Mouse (Mus musculus) gastrocnemius, adult 8-10 months (tissue): Measurements from ENCODE around the gene Wdr24. TPM values are rescaled to one million over a fixed set of nuclear protein-coding genes. Genes with fewer than 3 reads are reported as not detected.

Experiments used
- DNase-seq, 2 experiments: peaks; one replicate each; pipeline ENCODE4 v3.0.0; 2022; ENCODE audit warnings: low spot score in 2 of 2
- microRNA-seq: library from miRNA; unstranded; fragments of <30 nt; microRNA quantifications from one replicate; pipeline ENCODE4 v1.2.0, GENCODE M21; 2022
- total RNA-seq, 4 experiments: library from RNA; stranded (reverse); gene quantifications; 2 replicates each; pipeline ENCODE4 v1.2.4; 2022

Gene Wdr24
- total RNA-seq, 4 experiments from 2014 or later: 9.8 to 13.2 (median 11.7) TPM

- DNase-seq: no peak
Observed at GRCm38 (mm10) chr17:25876347-25876915, 53.0 kb downstream of the Wdr24 start.

GRCm38 (mm10) chr17:25877025-25877424 lies 53.6 kb downstream of the Wdr24 start:
- no peak for DNase-seq

DNA sequence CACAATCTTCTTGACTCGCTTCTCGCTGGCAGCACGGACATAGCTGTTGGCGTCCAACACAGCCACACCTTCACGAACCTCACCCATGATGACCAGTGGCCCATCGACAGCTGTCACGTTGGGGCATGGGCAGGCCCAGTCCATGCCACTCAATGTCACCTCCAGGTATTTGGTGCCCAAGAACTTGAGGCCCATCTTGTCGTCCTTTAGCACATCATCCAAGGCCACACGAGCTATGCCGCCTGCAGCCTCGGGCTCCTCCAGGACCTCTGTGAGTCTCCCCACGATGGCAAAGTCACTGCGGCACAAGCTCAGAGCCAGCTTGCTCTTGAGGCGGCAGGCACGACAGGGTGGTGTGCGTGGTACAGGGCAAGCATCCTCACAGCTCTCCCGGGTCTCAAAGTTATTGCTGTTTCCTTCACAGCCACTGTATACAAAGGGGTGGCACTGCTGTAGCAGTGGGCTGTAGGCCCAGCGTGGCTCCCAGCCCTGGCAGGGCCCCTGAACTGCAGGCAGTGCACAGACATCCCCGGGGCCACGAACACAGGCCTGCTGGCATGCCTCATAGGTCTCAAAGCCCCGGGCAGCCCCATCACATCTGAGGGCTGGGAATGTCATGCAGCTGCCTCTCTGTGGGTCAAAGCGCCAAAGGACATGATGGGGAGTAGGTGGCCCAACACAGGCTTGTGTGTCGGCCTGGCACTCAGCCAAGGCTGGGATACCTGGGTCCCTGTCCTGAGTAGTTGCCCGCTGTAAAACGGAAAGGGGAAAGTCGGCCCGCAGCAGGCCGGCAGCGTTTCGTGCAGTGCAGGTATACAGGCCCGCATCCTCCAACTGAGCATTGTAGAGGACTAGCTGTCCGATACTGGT lies 54.5 kb downstream of the Wdr24 start:
- DNase-seq: no peak

Small RNA genes within 50 kb of the gene (microRNA-seq; reads per million reads assigned to microRNA genes)
- not detected for gene Mir3082
- gene Mir6966: not detected

Other genes with a start within 250 kb of the Wdr24 start
- gene Lmf1, start 244.5 kb upstream of the Wdr24 start, total RNA-seq: 10 to 100 TPM; 10.4 to 14.1 (median 10.8) TPM
- not detected for gene Gng13, start 106.5 kb upstream of the Wdr24 start, total RNA-seq
- gene Chtf18, start 96.2 kb upstream of the Wdr24 start, total RNA-seq: 1 to 10 TPM in 1 of 4 experiments, under 1 TPM in 3; 0.87 to 1.4 (median 0.94) TPM
- 1 to 10 TPM; 2.4 to 3.5 (median 3.1) TPM for gene Rpusd1, start 96.0 kb upstream of the Wdr24 start, total RNA-seq
- not detected for gene Mslnl, start 87.6 kb upstream of the Wdr24 start, total RNA-seq
- under 1 TPM in 2 of 4 experiments, not detected in 2; 0.13 TPM for gene Msln, start 69.2 kb upstream of the Wdr24 start, total RNA-seq
- 10 to 100 TPM; 24.4 to 29.6 (median 26.5) TPM for gene Narfl, start 49.9 kb upstream of the Wdr24 start, total RNA-seq
- gene Haghl, start 38.0 kb upstream of the Wdr24 start, total RNA-seq: 10 to 100 TPM in 3 of 4 experiments, 1 to 10 TPM in 1; 9.4 to 12.1 (median 10.1) TPM
- gene Ccdc78, start 37.0 kb upstream of the Wdr24 start, total RNA-seq: not detected
- gene Fam173a, start 30.7 kb upstream of the Wdr24 start, total RNA-seq: 10 to 100 TPM; 46.3 to 53.3 (median 47.6) TPM
- gene AC134908.4, start 28.0 kb upstream of the Wdr24 start, total RNA-seq: 1 to 10 TPM in 1 of 4 experiments, not detected in 3; 1.2 TPM
- gene Metrn, start 26.5 kb upstream of the Wdr24 start, total RNA-seq: 10 to 100 TPM; 39.6 to 52.1 (median 46.8) TPM
- gene Fbxl16, start 14.5 kb upstream of the Wdr24 start, total RNA-seq: 1 to 10 TPM in 1 of 4 experiments, under 1 TPM in 3; 0.27 to 1.0 (median 0.71) TPM
- gene Jmjd8, start 5.2 kb downstream of the Wdr24 start, total RNA-seq: 10 to 100 TPM; 11.0 to 13.0 (median 11.4) TPM
- gene Stub1, start 9.8 kb downstream of the Wdr24 start, total RNA-seq: 100 to 1,000 TPM in 1 of 4 experiments, 10 to 100 TPM in 3; 87.3 to 101 (median 91.1) TPM
- 10 to 100 TPM in 3 of 4 experiments, 1 to 10 TPM in 1; 9.5 to 18.5 (median 16.7) TPM for gene Rhbdl1, start 13.7 kb downstream of the Wdr24 start, total RNA-seq
- 10 to 100 TPM in 2 of 4 experiments, 1 to 10 TPM in 2; 9.1 to 15.3 (median 12.3) TPM for gene Gm20683, start 18.1 kb downstream of the Wdr24 start, total RNA-seq
- gene Rhot2, start 21.2 kb downstream of the Wdr24 start, total RNA-seq: 10 to 100 TPM; 63.3 to 72.7 (median 68.0) TPM
- 1 to 10 TPM in 1 of 4 experiments, under 1 TPM in 3; 0.36 to 1.6 (median 0.84) TPM for gene Wdr90, start 37.9 kb downstream of the Wdr24 start, total RNA-seq
- gene Mcrip2, start 45.1 kb downstream of the Wdr24 start, total RNA-seq: 100 to 1,000 TPM in 1 of 4 experiments, 10 to 100 TPM in 3; 87.4 to 108 (median 92.5) TPM
- 10 to 100 TPM; 27.4 to 42.1 (median 31.3) TPM for gene Mettl26, start 51.4 kb downstream of the Wdr24 start, total RNA-seq
- under 1 TPM; 0.15 to 0.62 (median 0.38) TPM for gene Wfikkn1, start 57.2 kb downstream of the Wdr24 start, total RNA-seq
- gene Rab40c, start 96.1 kb downstream of the Wdr24 start, total RNA-seq: 10 to 100 TPM in 3 of 4 experiments, 1 to 10 TPM in 1; 7.9 to 13.3 (median 12.7) TPM
- gene Pigq, start 121.3 kb downstream of the Wdr24 start, total RNA-seq: 10 to 100 TPM; 18.1 to 21.0 (median 18.8) TPM
- not detected for gene Nhlrc4, start 121.3 kb downstream of the Wdr24 start, total RNA-seq
- not detected for gene A930017K11Rik, start 128.9 kb downstream of the Wdr24 start, total RNA-seq
- 1 to 10 TPM; 2.9 to 5.0 (median 4.1) TPM for gene Capn15, start 162.2 kb downstream of the Wdr24 start, total RNA-seq
- 10 to 100 TPM; 71.4 to 85.9 (median 78.5) TPM for gene Rab11fip3, start 245.9 kb downstream of the Wdr24 start, total RNA-seq